Mouse (Mus musculus) C2C12 (cell line): Measurements from ENCODE around the gene Armc8.

Experiments
- CEBPB ChIP-seq: IDR thresholded peaks from one replicate; pipeline ENCODE4 v1.6.1; 2011; ENCODE audit warnings: low read depth, mild to moderate bottlenecking, control low read depth, moderate library complexity
- CTCF ChIP-seq: IDR thresholded peaks from one replicate; pipeline ENCODE4 v1.5.1; 2011; ENCODE audit not compliant: control insufficient read depth, insufficient read depth, insufficient read length
- FOSL1 ChIP-seq: IDR thresholded peaks from one replicate; pipeline ENCODE4 v1.8.0; 2011; ENCODE audit warnings: mild to moderate bottlenecking, low read length; ENCODE audit not compliant: poor library complexity, insufficient read depth, severe bottlenecking
- MAX ChIP-seq: IDR thresholded peaks from one replicate; pipeline ENCODE4 v1.6.1; 2011; ENCODE audit warnings: mild to moderate bottlenecking, control low read depth
- MYOD1 ChIP-seq: IDR thresholded peaks from one replicate; pipeline ENCODE4 v1.6.1; 2011; ENCODE audit warnings: low read depth; ENCODE audit not compliant: control insufficient read depth, insufficient read length
- MYOG ChIP-seq: IDR thresholded peaks from one replicate; pipeline ENCODE4 v1.6.1; 2011; ENCODE audit not compliant: control insufficient read depth, insufficient read length; ENCODE audit errors: extremely low read depth
- USF1 ChIP-seq: IDR thresholded peaks from one replicate; pipeline ENCODE4 v1.6.1; 2011; ENCODE audit warnings: low read depth, mild to moderate bottlenecking, control low read depth, moderate library complexity

GRCm38 (mm10) chr9:99563714-99564113 lies 5.0 kb downstream of the Armc8 start:
- TF ChIP-seq USF1 (no peak), MAX (no peak), CTCF (no peak), MYOD1 (no peak), FOSL1 (no peak), CEBPB (no peak), MYOG (no peak)
